Mouse (Mus musculus) small intestine, adult 2 months (tissue): ENCODE measurements around the gene Phactr1.

Source experiments
- CTCF ChIP-seq: fragments of 200-500 bp; IDR thresholded peaks from 2 replicates; pipeline ENCODE4 v1.5.1; 2012; ENCODE audit warnings: low read depth, mild to moderate bottlenecking, control low read depth, inconsistent platforms, low read length, moderate library complexity, mixed read lengths; ENCODE audit not compliant: insufficient replicate concordance, insufficient read length; ENCODE audit errors: extremely low read depth
- POLR2A ChIP-seq: fragments of 200-500 bp; IDR thresholded peaks from 2 replicates; pipeline ENCODE4 v1.6.1; 2012; ENCODE audit warnings: low read depth, mild to moderate bottlenecking, control low read depth, inconsistent platforms, low read length, moderate library complexity

GRCm38 (mm10) chr13:42737486-42737885, 57.1 kb downstream of the Phactr1 start:
- no peak for TF ChIP-seq CTCF
- TF ChIP-seq POLR2A, result no peak
